Mouse (Mus musculus) cerebellum, adult (tissue): ENCODE measurements at regions not wholly inside any gene's neighbourhood (a gene's known extent, or its start where the extent isn't known, plus 50 kb on each side); places are given as distances from the start of the nearest gene placed in this dataset.

Experiments
- ATAC-seq: cut with Nextera tagmentation; 2 replicates; pipeline ENCODE4 v1.9.2; 2017; ENCODE audit warnings: mild to moderate bottlenecking, moderate library complexity, mixed read lengths; ENCODE audit not compliant: insufficient number of reproducible peaks, low FRiP score, low TSS enrichment

GRCm38 (mm10) chr10:68606848-68607247, 65.2 kb upstream of the Cabcoco1 start:
- ATAC-seq = peak; percentile 26; the same call in 1 of the 2 replicates

GRCm38 (mm10) chr10:68611906-68612305, 70.2 kb upstream of the Cabcoco1 start:
- no peak for ATAC-seq

- ATAC-seq = no peak
Measured at GRCm38 (mm10) chr10:68612727-68613126, 71.0 kb upstream of the Cabcoco1 start.

- ATAC-seq = no peak
Measured at GRCm38 (mm10) chr10:68623786-68624185, 82.1 kb upstream of the Cabcoco1 start.

- no peak for ATAC-seq
Measured at GRCm38 (mm10) chr10:68625329-68625728, 83.6 kb upstream of the Cabcoco1 start.

GRCm38 (mm10) chr10:68625752-68626151, 84.1 kb upstream of the Cabcoco1 start:
- no peak for ATAC-seq

GRCm38 (mm10) chr10:68629486-68629885, 87.8 kb upstream of the Cabcoco1 start:
- no peak for ATAC-seq

GRCm38 (mm10) chr10:68633180-68633579, 90.3 kb upstream of the Tmem26 start:
- no peak for ATAC-seq

- ATAC-seq = no peak
Measured at GRCm38 (mm10) chr10:68652700-68653099, 70.7 kb upstream of the Tmem26 start.

- no peak for ATAC-seq
Measured at GRCm38 (mm10) chr10:68655491-68655890, 68.0 kb upstream of the Tmem26 start.

GRCm38 (mm10) chr10:68666094-68666493, 57.4 kb upstream of the Tmem26 start:
- no peak for ATAC-seq

GRCm38 (mm10) chr10:68669330-68669729, 54.1 kb upstream of the Tmem26 start:
- ATAC-seq = no peak

GRCm38 (mm10) chr10:68669992-68670391, 53.5 kb upstream of the Tmem26 start:
- no peak for ATAC-seq

- ATAC-seq = no peak
Measured at GRCm38 (mm10) chr10:68672291-68672690, 51.2 kb upstream of the Tmem26 start.

- no peak for ATAC-seq
Measured at GRCm38 (mm10) chr10:68673102-68673872, 50.2 kb upstream of the Tmem26 start.
